Mouse (Mus musculus) neural tube, embryonic 13.5 days (tissue): ENCODE measurements at regions not wholly inside any gene's neighbourhood (a gene's known extent, or its start where the extent isn't known, plus 50 kb on each side); places are given as distances from the start of the nearest gene placed in this dataset.

Source experiments
- ATAC-seq: fragments of 200-750 bp; cut with Nextera tagmentation; 2 replicates; pipeline ENCODE4 v1.8.0; 2017; ENCODE audit warnings: low read depth, mild to moderate bottlenecking, moderate TSS enrichment, moderate library complexity
- H3K27ac ChIP-seq: fragments of 300-500 bp; sonication (generic); replicated peaks from 2 replicates; pipeline ENCODE4 v1.5.1; 2015; ENCODE audit warnings: moderate library complexity, mild to moderate bottlenecking, inconsistent platforms
- H3K27me3 ChIP-seq: fragments of 300-500 bp; sonication (generic); 2 replicates; pipeline ENCODE4 v1.6.1; 2015; ENCODE audit warnings: mild to moderate bottlenecking, inconsistent platforms
- H3K36me3 ChIP-seq: fragments of 300-500 bp; sonication (generic); 2 replicates; pipeline ENCODE4 v1.6.1; 2015; ENCODE audit warnings: mild to moderate bottlenecking, inconsistent platforms
- H3K4me1 ChIP-seq: fragments of 300-500 bp; sonication (generic); replicated peaks from 2 replicates; pipeline ENCODE4 v1.6.1; 2015; ENCODE audit warnings: inconsistent platforms
- H3K4me2 ChIP-seq: fragments of 300-500 bp; sonication (generic); 2 replicates; pipeline ENCODE4 v1.6.1; 2015; ENCODE audit warnings: inconsistent platforms, mild to moderate bottlenecking, moderate library complexity
- H3K4me3 ChIP-seq: fragments of 300-500 bp; sonication (generic); 2 replicates; pipeline ENCODE4 v1.5.1; 2015; ENCODE audit warnings: mild to moderate bottlenecking, inconsistent platforms
- H3K9ac ChIP-seq: fragments of 300-500 bp; sonication (generic); 2 replicates; pipeline ENCODE4 v1.6.1; 2015; ENCODE audit warnings: moderate library complexity, mild to moderate bottlenecking, inconsistent platforms
- H3K9me3 ChIP-seq: fragments of 300-500 bp; sonication (generic); 2 replicates; pipeline ENCODE4 v1.6.1; 2016; ENCODE audit warnings: inconsistent platforms
- WGBS: fragments of 180-500 bp; shearing (Covaris S2); methylation state at CpG from one replicate; pipeline ENCODE4 v1.1.7; 2015; 5-methylcytosine and 5-hydroxymethylcytosine counted together

GRCm38 (mm10) chr12:33717601-33718260 lies 210.5 kb upstream of the Ferd3l start:
- H3K9ac ChIP-seq = peak overlapping the region; percentile 55
- H3K27me3 ChIP-seq = no peaks in the 10 kb centered on the region
- H3K27ac ChIP-seq = 0 out of 2 replicates have a peak overlapping the region, but pooled peaks have one; percentile 38
- peak overlapping the region; percentile 9; the same call in 1 of the 2 replicates for H3K4me3 ChIP-seq
- no peaks in the 10 kb centered on the region for H3K9me3 ChIP-seq
- no peaks in the 10 kb centered on the region for H3K36me3 ChIP-seq
- ATAC-seq = peak; percentile 86
- peaks cover 16% of the 10 kb centered on the region for H3K4me1 ChIP-seq
- WGBS = 13% methylated on average over 14 of the region's 14 CpGs
- peak overlapping the region; percentile 48 for H3K4me2 ChIP-seq

GRCm38 (mm10) chr12:33719063-33719462 lies 209.2 kb upstream of the Ferd3l start:
- 61% methylated on average over 7 of the region's 7 CpGs for WGBS
- Histone ChIP-seq H3K9ac (no peak overlapping the region), H3K9me3 (no peaks in the 10 kb centered on the region), H3K4me3 (no peak overlapping the region), H3K36me3 (no peaks in the 10 kb centered on the region), H3K27ac (no peak overlapping the region), H3K4me1 (peaks cover 16% of the 10 kb centered on the region), H3K27me3 (no peaks in the 10 kb centered on the region), H3K4me2 (no peak overlapping the region)
- ATAC-seq = no peak

- no peaks in the 10 kb centered on the region for H3K9me3 ChIP-seq
- H3K36me3 ChIP-seq = no peaks in the 10 kb centered on the region
- no peak overlapping the region for H3K4me2 ChIP-seq
- H3K27me3 ChIP-seq = no peaks in the 10 kb centered on the region
- no peak overlapping the region for H3K4me3 ChIP-seq
- H3K27ac ChIP-seq = no peak overlapping the region
- H3K4me1 ChIP-seq = peaks cover 5% of the 10 kb centered on the region; the same call in 1 of the 2 replicates
- no peak for ATAC-seq
- H3K9ac ChIP-seq = no peak overlapping the region
- WGBS = 40% methylated on average over 4 of the region's 4 CpGs
Observed at GRCm38 (mm10) chr12:33731937-33732336, 196.3 kb upstream of the Ferd3l start.

GRCm38 (mm10) chr12:33775563-33776468 lies 152.4 kb upstream of the Ferd3l start:
- no peaks in the 10 kb centered on the region for H3K36me3 ChIP-seq
- H3K27ac ChIP-seq = no peak overlapping the region
- no peak overlapping the region for H3K9ac ChIP-seq
- peaks cover 3% of the 10 kb centered on the region; the same call in 1 of the 2 replicates for H3K4me1 ChIP-seq
- WGBS = 61% methylated on average over 5 of the region's 5 CpGs
- H3K4me2 ChIP-seq = no peak overlapping the region
- peak; percentile 43; the same call in 1 of the 2 replicates for ATAC-seq
- H3K27me3 ChIP-seq = no peaks in the 10 kb centered on the region
- H3K9me3 ChIP-seq = no peaks in the 10 kb centered on the region
- H3K4me3 ChIP-seq = no peak overlapping the region

- H3K4me1 ChIP-seq = peaks cover 3% of the 10 kb centered on the region; the same call in 1 of the 2 replicates
- H3K9me3 ChIP-seq = no peaks in the 10 kb centered on the region
- no peaks in the 10 kb centered on the region for H3K27me3 ChIP-seq
- H3K36me3 ChIP-seq = no peaks in the 10 kb centered on the region
- no peak overlapping the region for H3K4me2 ChIP-seq
- H3K27ac ChIP-seq = no peak overlapping the region
- 33% methylated on average over 4 of the region's 4 CpGs for WGBS
- no peak overlapping the region for H3K9ac ChIP-seq
- H3K4me3 ChIP-seq = no peak overlapping the region
- ATAC-seq = no peak
Observed at GRCm38 (mm10) chr12:33778477-33778876, 149.7 kb upstream of the Ferd3l start.

- no peak overlapping the region for H3K9ac ChIP-seq
- H3K36me3 ChIP-seq = no peaks in the 10 kb centered on the region
- no peak for ATAC-seq
- H3K27ac ChIP-seq = no peak overlapping the region
- no peaks in the 10 kb centered on the region for H3K27me3 ChIP-seq
- no peak overlapping the region for H3K4me3 ChIP-seq
- H3K9me3 ChIP-seq = no peaks in the 10 kb centered on the region
- peaks cover 3% of the 10 kb centered on the region; the same call in 1 of the 2 replicates for H3K4me1 ChIP-seq
- no peak overlapping the region for H3K4me2 ChIP-seq
- WGBS = 88% methylated on average over 2 of the region's 2 CpGs
Observed at GRCm38 (mm10) chr12:33779898-33780297, 148.3 kb upstream of the Ferd3l start.

DNA sequence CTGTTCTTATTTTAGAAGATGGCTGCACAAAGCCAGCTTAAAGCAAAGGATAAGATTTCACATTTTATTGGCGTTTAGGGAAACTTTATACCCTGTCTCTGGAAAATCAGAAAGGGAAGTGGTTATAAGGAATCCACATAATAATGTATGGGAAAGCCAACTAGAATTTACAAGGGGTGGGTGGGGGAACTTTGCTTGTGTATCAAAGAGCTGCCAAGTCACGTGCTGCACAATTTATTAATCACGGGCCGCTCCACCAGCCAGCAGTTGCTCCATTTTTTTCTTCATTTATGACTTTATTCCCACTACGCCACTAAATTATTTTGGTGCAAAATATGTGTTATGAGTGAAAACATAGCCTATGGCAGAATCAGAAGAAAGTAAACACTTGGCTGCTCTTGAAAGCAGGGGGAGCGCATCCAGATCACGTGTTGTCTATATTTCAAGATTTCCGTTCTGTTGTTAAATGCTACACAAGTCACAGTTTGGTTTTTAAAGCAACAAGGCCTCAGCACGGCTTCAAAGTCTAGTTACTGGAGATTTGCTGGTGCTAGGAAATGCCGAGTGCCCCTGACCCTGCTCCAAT lies 123.9 kb upstream of the Ferd3l start:
- ATAC-seq = no peak
- Histone ChIP-seq H3K27ac (no peak overlapping the region), H3K36me3 (no peaks in the 10 kb centered on the region), H3K4me3 (no peak overlapping the region), H3K27me3 (no peaks in the 10 kb centered on the region), H3K4me1 (no peaks in the 10 kb centered on the region), H3K9me3 (no peaks in the 10 kb centered on the region), H3K9ac (no peak overlapping the region), H3K4me2 (no peak overlapping the region)
- WGBS = 84% methylated on average over 10 of the region's 10 CpGs

GRCm38 (mm10) chr12:33825571-33825970 lies 102.7 kb upstream of the Ferd3l start:
- Histone ChIP-seq H3K4me3 (no peak overlapping the region), H3K27ac (no peak overlapping the region), H3K27me3 (no peaks in the 10 kb centered on the region), H3K9ac (no peak overlapping the region), H3K4me2 (no peak overlapping the region), H3K36me3 (no peaks in the 10 kb centered on the region), H3K4me1 (no peaks in the 10 kb centered on the region), H3K9me3 (no peaks in the 10 kb centered on the region)
- ATAC-seq = no peak

- Histone ChIP-seq H3K9ac (no peak overlapping the region), H3K4me2 (no peak overlapping the region), H3K27ac (no peak overlapping the region), H3K27me3 (no peaks in the 10 kb centered on the region), H3K36me3 (no peaks in the 10 kb centered on the region), H3K9me3 (no peaks in the 10 kb centered on the region), H3K4me1 (peaks cover 4% of the 10 kb centered on the region; the same call in 1 of the 2 replicates), H3K4me3 (no peak overlapping the region)
- no peak for ATAC-seq
Observed at GRCm38 (mm10) chr12:33849088-33849487, 79.1 kb upstream of the Ferd3l start.

DNA sequence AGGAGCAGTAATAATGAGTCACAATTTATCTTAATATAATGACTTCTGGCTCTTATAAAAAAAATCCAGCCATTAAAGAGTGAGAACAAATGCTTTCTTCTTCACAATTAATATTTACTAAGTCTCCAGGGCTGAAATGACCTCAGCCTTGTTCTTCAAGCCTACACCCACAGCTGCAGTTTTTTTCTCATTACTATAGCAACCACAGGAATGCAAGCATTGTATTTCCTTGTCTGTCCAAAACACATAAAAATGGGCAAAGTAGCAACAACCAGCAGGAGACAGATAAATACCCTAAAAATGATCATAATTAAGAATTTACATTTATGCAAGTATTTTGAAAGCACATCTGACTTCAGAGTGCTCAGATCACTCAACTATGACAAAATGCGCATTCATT lies 76.5 kb upstream of the Ferd3l start:
- Histone ChIP-seq H3K4me2 (no peak overlapping the region), H3K4me1 (peaks cover 4% of the 10 kb centered on the region; the same call in 1 of the 2 replicates), H3K9ac (no peak overlapping the region), H3K27me3 (no peaks in the 10 kb centered on the region), H3K36me3 (no peaks in the 10 kb centered on the region), H3K4me3 (no peak overlapping the region), H3K27ac (no peak overlapping the region), H3K9me3 (no peaks in the 10 kb centered on the region)
- ATAC-seq = no peak
- WGBS = 80% methylated on average over 1 of the region's 1 CpGs
